Mouse (Mus musculus): ENCODE measurements around the gene Fkbp15.

DNA sequence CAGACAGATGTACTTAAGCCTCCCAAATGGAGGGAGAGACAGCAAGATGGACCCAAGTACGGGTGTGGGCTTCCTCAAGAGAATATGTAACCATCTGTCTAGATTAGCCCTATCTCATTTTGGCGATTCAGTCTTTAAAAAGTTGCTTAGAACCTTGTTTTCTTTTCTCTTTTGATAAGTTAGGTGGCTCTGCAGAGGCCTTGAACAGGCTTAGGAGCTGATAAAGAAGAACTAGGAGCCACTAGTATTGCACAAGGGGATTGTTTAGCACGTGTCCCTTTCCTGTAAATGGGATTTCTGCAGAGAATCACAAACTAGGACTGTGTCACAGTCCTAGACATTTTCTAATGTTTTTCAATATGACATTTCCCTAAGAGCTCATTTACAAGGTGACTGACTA lies 8.7 kb upstream of the Fkbp15 start:
- no peak for TF ChIP-seq CTCF (IDR thresholded peaks at IDR 0.05; ENCODE audit: low read depth, low read length)
- TF ChIP-seq EP300 (IDR thresholded peaks at IDR 0.05; ENCODE audit: insufficient read depth, low read depth, low read length) = no peak
